30 mouse cellular contexts compared by ENCODE assay signal in genomic region chr6:24707090-24707489, GRCm38 (mm10). TPM values are rescaled to one million over a fixed set of nuclear protein-coding genes. Genes with fewer than 3 reads are reported as not detected.
A peak's percentile ranks its signal among the peaks of the same experiment; 100 is the strongest.
DNase-seq lines count a peak whose midpoint lies in the region; ATAC-seq and TF ChIP-seq lines count a peak whose summit lies in the region.
"Had no signal": no experiment of that assay in that cellular context is flagged by ENCODE, and none has a peak within 500 bp of the region (broad histone marks: within the 10 kb centered on the region; RNA-seq: fewer than 3 reads in every experiment).

No protein-coding gene starts in this region.

- TF ChIP-seq CTCF in lung, postnatal 0 days (IDR thresholded peaks at IDR 0.05) = no peak
- TF ChIP-seq CTCF in stomach, postnatal 0 days (IDR thresholded peaks at IDR 0.05; ENCODE audit: low read depth) = no peak

- TF ChIP-seq EP300 in lung, postnatal 0 days (IDR thresholded peaks at IDR 0.05) = no peak
- TF ChIP-seq EP300 in stomach, postnatal 0 days (optimal IDR thresholded peaks at IDR 0.05) = no peak

- no peak overlapping the region for H3K4me2 ChIP-seq in lung, postnatal 0 days (replicated peaks; ENCODE audit: low read depth, low read length)
- no peak overlapping the region for H3K4me2 ChIP-seq in intestine, embryonic 14.5 days (ENCODE audit: low read length)
- no peak overlapping the region for H3K4me2 ChIP-seq in stomach, postnatal 0 days (replicated peaks; ENCODE audit: low read depth)
- no peak overlapping the region for H3K4me2 ChIP-seq in midbrain, embryonic 15.5 days
- H3K4me2 ChIP-seq: embryonic facial prominence, embryonic 15.5 days; heart, embryonic 12.5 days had no signal

- H3K36me3 ChIP-seq in lung, postnatal 0 days (ENCODE audit: insufficient read depth, low read length) = no peaks in the 10 kb centered on the region
- H3K36me3 ChIP-seq in intestine, embryonic 14.5 days (ENCODE audit: control insufficient read depth, insufficient read depth, low read length) = no peaks in the 10 kb centered on the region
- no peaks in the 10 kb centered on the region for H3K36me3 ChIP-seq in stomach, postnatal 0 days (ENCODE audit: control insufficient read depth, insufficient read depth, low read length)
- H3K36me3 ChIP-seq in midbrain, embryonic 15.5 days (replicated peaks) = no peaks in the 10 kb centered on the region
- H3K36me3 ChIP-seq in hindbrain, embryonic 10.5 days = no peaks in the 10 kb centered on the region
- H3K36me3 ChIP-seq: embryonic facial prominence, embryonic 15.5 days; forebrain, embryonic 10.5 days; heart, embryonic 12.5 days had no signal

- no peak overlapping the region for H3K27ac ChIP-seq in lung, postnatal 0 days (ENCODE audit: low read length)
- peak overlapping the region; percentile 47; the same call in 1 of the 2 replicates for H3K27ac ChIP-seq in intestine, embryonic 14.5 days (ENCODE audit: low read depth)
- H3K27ac ChIP-seq in stomach, postnatal 0 days (replicated peaks) = peak overlapping the region; percentile 30; the same call in 1 of the 2 replicates
- no peak overlapping the region for H3K27ac ChIP-seq in midbrain, embryonic 15.5 days
- H3K27ac ChIP-seq in hindbrain, embryonic 10.5 days = no peak overlapping the region
- H3K27ac ChIP-seq: embryonic facial prominence, embryonic 15.5 days; forebrain, embryonic 10.5 days; gastrocnemius, adult 2 months; heart, adult 2 months had no signal

- no peak overlapping the region for H3K4me3 ChIP-seq in lung, postnatal 0 days (ENCODE audit: low read depth, low read length)
- H3K4me3 ChIP-seq in intestine, embryonic 14.5 days (ENCODE audit: low read depth, low read length) = no peak overlapping the region
- no peak overlapping the region for H3K4me3 ChIP-seq in stomach, postnatal 0 days (ENCODE audit: low read depth, low read length)
- H3K4me3 ChIP-seq in midbrain, embryonic 15.5 days = no peak overlapping the region
- no peak overlapping the region for H3K4me3 ChIP-seq in hindbrain, embryonic 10.5 days
- H3K4me3 ChIP-seq: embryonic facial prominence, embryonic 15.5 days; erythroblast, embryonic 14.5 days; forebrain, embryonic 10.5 days; gastrocnemius, adult 2 months; heart, adult 2 months; heart, embryonic 12.5 days had no signal

- H3K9ac ChIP-seq in lung, postnatal 0 days (replicated peaks; ENCODE audit: low read depth) = no peak overlapping the region
- H3K9ac ChIP-seq in intestine, embryonic 14.5 days (ENCODE audit: low read length) = no peak overlapping the region
- H3K9ac ChIP-seq in stomach, postnatal 0 days (ENCODE audit: low read length) = no peak overlapping the region
- H3K9ac ChIP-seq in midbrain, embryonic 15.5 days = no peak overlapping the region
- H3K9ac ChIP-seq: embryonic facial prominence, embryonic 15.5 days; heart, embryonic 12.5 days had no signal

- peak; percentile 36 for DNase-seq in lung, postnatal 0 days (ENCODE audit: low spot score)
- no peak for DNase-seq in lung, postnatal 10 days
- no peak for DNase-seq in intestine, embryonic 14.5 days (ENCODE audit: low spot score)
- peak; percentile 82 for DNase-seq in large intestine, adult 2 months (ENCODE audit: low read depth, low spot score)
- DNase-seq in stomach, postnatal 0 days (ENCODE audit: low spot score) = peak; percentile 42
- no peak for DNase-seq in hindbrain, embryonic 10.5 days (ENCODE audit: low spot score)
- no peak for DNase-seq in gastrocnemius, adult 8-10 months (ENCODE audit: low spot score in 2 of 2)
- DNase-seq: adrenal gland, postnatal 10 days; cerebellum, adult 11 months; cerebellum, adult 8-10 months; cerebellum, postnatal 14 days; embryo, embryonic 11 days; gastrocnemius, adult 2 months; heart, adult 2 months had no signal

- no peaks in the 10 kb centered on the region for H3K9me3 ChIP-seq in lung, postnatal 0 days (ENCODE audit: low read length)
- H3K9me3 ChIP-seq in intestine, embryonic 14.5 days (ENCODE audit: control insufficient read depth, low read length) = no peaks in the 10 kb centered on the region
- no peaks in the 10 kb centered on the region for H3K9me3 ChIP-seq in stomach, postnatal 0 days (ENCODE audit: control insufficient read depth, low read length)
- H3K9me3 ChIP-seq in midbrain, embryonic 15.5 days = no peaks in the 10 kb centered on the region
- no peaks in the 10 kb centered on the region for H3K9me3 ChIP-seq in hindbrain, embryonic 10.5 days
- H3K9me3 ChIP-seq: embryonic facial prominence, embryonic 15.5 days; forebrain, embryonic 10.5 days; heart, embryonic 12.5 days had no signal

- 71% methylated on average over 5 of the region's 5 CpGs for WGBS in lung, postnatal 0 days
- WGBS in intestine, embryonic 14.5 days = 64% methylated on average over 5 of the region's 5 CpGs
- 27% methylated on average over 5 of the region's 5 CpGs for WGBS in large intestine, adult 2 months
- 50% methylated on average over 5 of the region's 5 CpGs for WGBS in stomach, postnatal 0 days
- WGBS in midbrain, embryonic 15.5 days = 91% methylated on average over 5 of the region's 5 CpGs
- 90% methylated on average over 5 of the region's 5 CpGs for WGBS in hindbrain, embryonic 10.5 days

- no peaks in the 10 kb centered on the region for H3K4me1 ChIP-seq in lung, postnatal 0 days (ENCODE audit: insufficient read depth, low read depth, low read length)
- H3K4me1 ChIP-seq in intestine, embryonic 14.5 days (replicated peaks; ENCODE audit: control insufficient read depth, insufficient read depth, low read length) = no peaks in the 10 kb centered on the region
- no peaks in the 10 kb centered on the region for H3K4me1 ChIP-seq in stomach, postnatal 0 days (replicated peaks; ENCODE audit: control insufficient read depth, insufficient read depth)
- H3K4me1 ChIP-seq in midbrain, embryonic 15.5 days = no peaks in the 10 kb centered on the region
- no peaks in the 10 kb centered on the region for H3K4me1 ChIP-seq in hindbrain, embryonic 10.5 days (replicated peaks)
- H3K4me1 ChIP-seq: embryonic facial prominence, embryonic 15.5 days; forebrain, embryonic 10.5 days had no signal

- H3K27me3 ChIP-seq in lung, postnatal 0 days (replicated peaks; ENCODE audit: insufficient read depth, low read length) = no peaks in the 10 kb centered on the region
- no peaks in the 10 kb centered on the region for H3K27me3 ChIP-seq in intestine, embryonic 14.5 days (replicated peaks; ENCODE audit: control insufficient read depth, insufficient read depth, low read length)
- H3K27me3 ChIP-seq in stomach, postnatal 0 days (ENCODE audit: control insufficient read depth, insufficient read depth, low read length) = no peaks in the 10 kb centered on the region
- H3K27me3 ChIP-seq in midbrain, embryonic 15.5 days (replicated peaks) = no peaks in the 10 kb centered on the region
- no peaks in the 10 kb centered on the region for H3K27me3 ChIP-seq in hindbrain, embryonic 10.5 days (ENCODE audit: insufficient read depth, poor library complexity, severe bottlenecking)
- H3K27me3 ChIP-seq: embryonic facial prominence, embryonic 15.5 days; heart, embryonic 12.5 days had no signal

- peak; percentile 48 for ATAC-seq in lung, postnatal 0 days
- ATAC-seq in intestine, embryonic 14.5 days (replicated peaks; ENCODE audit: low FRiP score, low TSS enrichment, low read depth) = peak; percentile 88
- peak; percentile 97 for ATAC-seq in stomach, postnatal 0 days (ENCODE audit: low FRiP score, low TSS enrichment)
- no peak for ATAC-seq in midbrain, embryonic 15.5 days (replicated peaks)
- ATAC-seq: forebrain, embryonic 14.5 days; hindbrain, embryonic 16.5 days had no signal

RNA-seq across cellular contexts. Expression of gene Hyal6, which starts 26.0 kb away (rescaled TPM):
- polyA plus RNA-seq in lung, postnatal 0 days (2015; fragmentation: Nextera tagmentation; extraction: Ambion mirVana) = not detected in 2 replicates
- polyA plus RNA-seq in intestine, embryonic 14.5 days (2014; fragmentation: Nextera tagmentation; extraction: Ambion mirVana) = 0.08 TPM in 1 of 2 replicates, not detected in the other
- polyA plus RNA-seq in large intestine, adult 2 months (2012; rRNA removed) = not detected in 2 replicates
- not detected in 2 replicates for polyA plus RNA-seq in stomach, postnatal 0 days (2015; fragmentation: Nextera tagmentation; extraction: Ambion mirVana)
- not detected in 2 replicates for polyA plus RNA-seq in midbrain, embryonic 15.5 days (2015; fragmentation: Nextera tagmentation; extraction: Ambion mirVana)
- not detected in 2 replicates for polyA plus RNA-seq in hindbrain, embryonic 10.5 days (2016; fragmentation: Nextera tagmentation; extraction: Ambion mirVana)
- total RNA-seq in gastrocnemius, adult 8-10 months (2022) = not detected
- total RNA-seq: adrenal gland, postnatal 10 days; adrenal gland, postnatal 4 days; common myeloid progenitor, adult 5-6 weeks; ES-E14; gastrocnemius, adult 2 months; gastrocnemius, postnatal 4 days; heart, adult 2 months; heart, postnatal 25 days had no signal
- polyA plus RNA-seq: brain, embryonic 14.5 days; embryonic facial prominence, embryonic 11.5 days; embryonic facial prominence, embryonic 15.5 days; erythroblast, embryonic 14.5 days; forebrain, embryonic 10.5 days; forebrain, embryonic 14.5 days; heart, adult 2 months; heart, embryonic 12.5 days; heart, embryonic 16.5 days; hindbrain, embryonic 11.5 days; hindbrain, embryonic 16.5 days had no signal

RNA-seq across cellular contexts. Expression of gene Hyal4, which starts 41.0 kb away (rescaled TPM):
- polyA plus RNA-seq in lung, postnatal 0 days (2015; fragmentation: Nextera tagmentation; extraction: Ambion mirVana) = not detected in 2 replicates
- not detected in 2 replicates for polyA plus RNA-seq in intestine, embryonic 14.5 days (2014; fragmentation: Nextera tagmentation; extraction: Ambion mirVana)
- not detected in 2 replicates for polyA plus RNA-seq in large intestine, adult 2 months (2012; rRNA removed)
- 0.99 and 1.0 TPM in 2 replicates for polyA plus RNA-seq in stomach, postnatal 0 days (2015; fragmentation: Nextera tagmentation; extraction: Ambion mirVana)
- not detected in 2 replicates for polyA plus RNA-seq in midbrain, embryonic 15.5 days (2015; fragmentation: Nextera tagmentation; extraction: Ambion mirVana)
- polyA plus RNA-seq in hindbrain, embryonic 10.5 days (2016; fragmentation: Nextera tagmentation; extraction: Ambion mirVana) = not detected in 2 replicates
- total RNA-seq in gastrocnemius, adult 8-10 months (2022) = not detected
- total RNA-seq: adrenal gland, postnatal 10 days; adrenal gland, postnatal 4 days; common myeloid progenitor, adult 5-6 weeks; ES-E14; gastrocnemius, adult 2 months; gastrocnemius, postnatal 4 days; heart, adult 2 months; heart, postnatal 25 days had no signal
- polyA plus RNA-seq: brain, embryonic 14.5 days; embryonic facial prominence, embryonic 11.5 days; erythroblast, embryonic 14.5 days; forebrain, embryonic 10.5 days; forebrain, embryonic 14.5 days; heart, adult 2 months; heart, embryonic 12.5 days; heart, embryonic 16.5 days; hindbrain, embryonic 11.5 days; hindbrain, embryonic 16.5 days had no signal

RNA-seq across cellular contexts. Expression of gene Wasl, which starts 42.3 kb away (rescaled TPM):
- 88.3 and 93.5 TPM in 2 replicates for polyA plus RNA-seq in lung, postnatal 0 days (2015; fragmentation: Nextera tagmentation; extraction: Ambion mirVana)
- 59.0 and 59.2 TPM in 2 replicates for polyA plus RNA-seq in intestine, embryonic 14.5 days (2014; fragmentation: Nextera tagmentation; extraction: Ambion mirVana)
- polyA plus RNA-seq in large intestine, adult 2 months (2012; rRNA removed) = 16.9 and 45.3 TPM in 2 replicates
- polyA plus RNA-seq in stomach, postnatal 0 days (2015; fragmentation: Nextera tagmentation; extraction: Ambion mirVana) = 73.5 and 80.9 TPM in 2 replicates
- polyA plus RNA-seq in midbrain, embryonic 15.5 days (2015; fragmentation: Nextera tagmentation; extraction: Ambion mirVana) = 65.6 and 69.7 TPM in 2 replicates
- polyA plus RNA-seq in hindbrain, embryonic 10.5 days (2016; fragmentation: Nextera tagmentation; extraction: Ambion mirVana) = 63.6 and 68.3 TPM in 2 replicates
- 10 to 100 TPM; 11.5 to 15.7 (median 15.4) TPM for total RNA-seq in gastrocnemius, adult 8-10 months (2022)

Comparison
In these comparisons a context has a peak if more than half of its experiments do, and no peak if none do; other contexts are left out.
1. DNase-seq: peak in lung, postnatal 0 days (single experiment), large intestine, adult 2 months (single experiment) and stomach, postnatal 0 days (single experiment); none in lung, postnatal 10 days (single experiment), intestine, embryonic 14.5 days (single experiment), hindbrain, embryonic 10.5 days (single experiment) and gastrocnemius, adult 8-10 months (0 of 2).
2. H3K27ac ChIP-seq: peak in intestine, embryonic 14.5 days (single experiment) and stomach, postnatal 0 days (single experiment); none in lung, postnatal 0 days (single experiment), midbrain, embryonic 15.5 days (single experiment) and hindbrain, embryonic 10.5 days (single experiment).